Mouse (Mus musculus) urinary bladder, postnatal 14 days (tissue): Measurements from ENCODE around the gene Stom.

ENCODE experiments used
- DNase-seq: peaks from one replicate; pipeline ENCODE4 v3.0.0; 2021; ENCODE audit warnings: low spot score

Gene Stom

DNA sequence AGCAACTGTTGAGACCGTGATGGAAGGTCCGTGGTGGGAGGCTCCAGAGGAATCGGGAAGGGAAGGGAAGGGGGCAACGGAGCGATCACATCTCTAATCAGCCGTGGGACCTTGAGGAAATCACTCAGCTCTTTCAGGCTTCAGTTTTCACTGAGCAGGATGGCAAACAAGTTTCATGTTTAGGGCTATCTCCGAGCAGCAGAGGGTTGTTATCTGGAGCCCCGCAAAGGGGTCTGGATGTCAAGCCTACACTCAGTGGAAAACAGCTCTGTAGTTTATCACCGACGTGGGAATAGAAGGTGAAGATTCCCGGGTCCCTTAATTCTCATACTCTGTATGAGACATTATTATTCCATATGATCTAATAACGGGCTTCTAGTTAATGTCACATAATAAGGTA, 18.4 kb downstream of the Stom start:
- DNase-seq, result no peak

DNA sequence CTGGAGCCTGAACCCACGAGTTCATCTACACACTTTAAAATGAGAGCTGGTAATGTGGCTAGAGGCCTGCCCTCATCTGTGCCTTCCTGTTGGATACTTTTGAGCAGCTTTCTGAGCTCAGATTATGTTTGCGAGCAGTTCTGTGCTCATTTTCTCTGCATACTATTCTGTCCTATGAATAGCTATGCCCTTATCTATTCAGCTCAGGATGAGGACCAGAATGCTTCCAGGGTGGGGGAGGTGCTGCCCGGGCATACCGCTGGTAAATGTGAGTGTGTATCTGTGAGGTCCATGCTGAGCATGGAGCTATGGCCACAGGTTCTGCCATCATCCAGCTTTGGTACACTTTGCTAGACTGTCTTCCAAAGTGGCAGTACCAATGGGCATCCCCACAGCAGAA, 19.2 kb downstream of the Stom start:
- DNase-seq, result no peak

DNA sequence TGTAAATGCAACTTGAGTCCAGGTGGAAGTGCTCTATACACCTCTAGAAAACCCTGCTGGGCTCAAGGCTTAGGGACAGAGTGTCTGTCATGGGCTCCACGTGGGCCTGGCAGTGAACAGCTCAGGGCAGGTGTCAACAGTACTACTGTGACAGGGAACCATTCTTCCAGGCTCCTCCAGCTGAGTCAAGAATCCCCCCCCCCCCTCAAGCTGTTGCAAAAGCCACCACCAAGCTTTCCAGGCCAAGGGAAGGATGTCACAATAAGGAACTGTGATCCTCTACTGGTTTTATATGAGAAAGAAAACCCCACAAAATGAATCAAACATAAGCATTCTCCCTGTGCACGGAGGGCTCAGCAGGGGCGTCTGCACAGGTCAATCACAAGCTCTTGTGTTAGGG, 22.5 kb downstream of the Stom start:
- DNase-seq, result no peak

DNA sequence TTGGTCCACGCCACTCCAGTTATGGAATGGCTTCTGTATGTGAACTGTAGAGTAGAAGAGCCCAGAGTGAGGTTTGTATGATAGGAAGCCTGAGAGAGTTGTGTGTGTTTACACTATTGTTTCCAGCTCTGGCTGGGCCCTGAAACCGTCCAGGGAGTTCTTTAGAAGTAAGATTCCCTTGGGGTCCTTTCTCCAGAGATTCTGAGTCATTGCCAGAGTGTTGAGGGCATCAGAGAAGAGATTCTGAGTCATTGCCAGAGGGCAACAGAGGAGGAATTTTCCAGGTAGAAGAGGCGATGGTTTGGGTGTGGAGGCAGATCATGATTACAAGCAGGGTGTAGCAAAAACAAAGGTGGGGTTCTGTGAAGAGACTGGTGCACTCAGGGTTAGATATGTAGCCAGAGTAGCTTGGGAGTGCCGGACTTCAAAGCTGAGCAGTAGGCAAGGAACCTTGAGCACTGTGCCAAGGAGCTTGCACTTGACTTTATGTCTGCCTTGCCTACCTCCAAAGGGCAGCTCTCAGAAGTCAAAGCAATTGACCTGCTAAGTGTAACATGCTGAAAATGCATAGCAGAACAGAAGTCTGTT, 26.8 kb downstream of the Stom start:
- DNase-seq, result no peak

DNA sequence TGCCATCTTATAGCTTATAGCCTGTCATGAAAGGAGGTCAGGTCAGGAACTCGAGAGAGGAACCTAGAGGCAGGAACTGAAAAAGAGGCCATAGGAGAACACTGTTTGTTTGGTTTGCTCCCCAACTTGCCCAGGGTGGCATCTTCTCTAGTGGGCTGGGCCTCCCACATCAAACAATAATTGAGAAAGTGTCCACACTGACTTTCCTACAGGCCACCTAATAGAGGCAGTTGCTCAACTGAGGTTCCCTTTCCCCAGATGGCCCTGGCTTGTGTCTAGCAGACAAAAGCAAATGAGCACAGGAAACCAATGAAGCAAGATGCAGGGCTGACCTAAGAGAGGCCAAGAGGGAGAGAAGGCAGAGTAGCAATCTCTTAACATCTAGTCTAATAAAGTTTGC, 28.6 kb downstream of the Stom start:
- DNase-seq, result no peak

DNA sequence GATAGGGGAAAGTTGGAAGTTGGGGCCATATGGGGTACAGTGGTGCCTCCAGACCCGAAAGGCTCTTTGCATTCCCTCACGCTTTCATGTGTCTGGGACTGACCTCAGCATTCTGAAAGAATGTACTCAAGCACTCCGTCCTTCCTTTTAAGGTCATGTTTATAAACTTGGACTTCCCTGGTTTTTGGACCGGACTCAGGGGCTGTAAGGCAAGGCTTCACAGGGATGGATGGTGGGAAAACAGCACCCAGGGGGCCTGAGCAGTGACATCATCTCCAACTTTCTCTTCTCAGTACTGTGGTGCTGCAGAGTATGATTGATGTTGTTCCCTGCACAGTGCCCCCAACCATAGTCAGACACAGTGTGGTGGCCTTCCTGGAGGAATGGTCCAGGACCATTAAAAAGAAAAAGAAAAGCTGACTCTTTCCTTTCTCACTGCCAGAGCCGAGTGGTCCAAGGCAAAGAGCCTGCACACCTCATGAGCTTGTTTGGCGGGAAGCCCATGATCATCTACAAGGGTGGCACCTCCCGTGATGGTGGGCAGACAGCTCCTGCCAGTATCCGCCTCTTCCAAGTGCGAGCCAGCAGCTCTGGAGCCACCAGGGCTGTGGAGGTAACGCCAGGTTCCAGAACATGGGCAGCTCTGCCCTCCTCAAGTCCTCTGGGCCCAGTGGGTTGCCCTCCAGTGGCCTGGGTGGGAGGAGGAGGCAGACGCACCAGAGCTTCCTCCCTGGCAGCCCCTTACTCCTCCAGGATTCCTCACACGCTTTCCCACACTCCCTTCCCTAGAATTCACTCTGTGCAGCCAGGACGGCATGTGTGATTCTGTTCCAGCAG, 34.5 kb downstream of the Stom start:
- DNase-seq, result no peak

DNA sequence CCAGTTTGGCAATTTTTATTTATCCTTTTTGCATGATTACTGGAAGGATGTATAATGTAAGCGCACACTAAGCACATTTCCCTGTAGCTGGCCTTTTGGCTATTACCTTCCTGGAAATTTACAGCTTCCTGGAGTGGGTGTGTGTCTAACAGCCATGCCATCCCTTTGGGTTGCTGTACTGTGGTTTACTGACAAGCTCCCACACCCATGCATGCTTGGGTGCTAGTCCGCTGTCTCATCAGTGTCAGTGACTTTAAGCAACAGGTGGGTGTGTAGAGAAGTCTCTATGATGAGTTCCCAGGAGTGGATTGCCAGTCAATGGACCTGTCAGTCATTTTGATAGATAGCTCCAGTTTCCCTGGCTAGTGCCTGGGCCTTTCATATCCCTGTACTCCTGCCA, 37.3 kb downstream of the Stom start:
- no peak for DNase-seq

DNA sequence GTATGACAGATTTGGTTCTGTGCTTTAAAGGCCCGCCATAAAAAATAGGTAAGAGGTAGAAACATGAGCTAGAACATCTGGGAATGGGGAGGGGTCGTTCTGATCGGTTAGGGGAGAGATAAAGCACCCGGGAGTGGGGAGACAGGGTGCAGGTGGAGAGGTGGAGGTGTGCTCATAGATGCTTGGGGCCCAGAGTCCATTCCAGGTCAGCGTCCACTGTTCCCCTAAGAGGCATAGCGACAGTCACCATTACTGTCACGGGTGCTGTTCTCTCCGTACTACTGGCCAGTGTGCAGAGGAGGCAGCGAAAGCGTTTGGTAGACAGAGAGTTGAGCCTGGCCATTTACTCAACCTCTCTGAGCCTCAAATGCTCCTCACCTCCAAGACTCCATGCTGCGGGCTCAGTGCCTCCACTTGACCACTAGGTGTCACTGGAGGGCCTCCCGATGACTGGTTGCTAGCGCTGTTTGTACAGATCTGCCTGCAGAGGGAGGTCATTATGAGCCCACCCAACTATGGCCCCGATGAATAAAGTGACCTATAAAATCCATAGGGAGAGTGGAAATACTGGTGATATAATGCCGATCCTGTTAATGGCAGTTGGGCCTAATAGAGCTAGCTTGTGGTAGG, 39.0 kb downstream of the Stom start:
- DNase-seq, result peak; percentile 79

DNA sequence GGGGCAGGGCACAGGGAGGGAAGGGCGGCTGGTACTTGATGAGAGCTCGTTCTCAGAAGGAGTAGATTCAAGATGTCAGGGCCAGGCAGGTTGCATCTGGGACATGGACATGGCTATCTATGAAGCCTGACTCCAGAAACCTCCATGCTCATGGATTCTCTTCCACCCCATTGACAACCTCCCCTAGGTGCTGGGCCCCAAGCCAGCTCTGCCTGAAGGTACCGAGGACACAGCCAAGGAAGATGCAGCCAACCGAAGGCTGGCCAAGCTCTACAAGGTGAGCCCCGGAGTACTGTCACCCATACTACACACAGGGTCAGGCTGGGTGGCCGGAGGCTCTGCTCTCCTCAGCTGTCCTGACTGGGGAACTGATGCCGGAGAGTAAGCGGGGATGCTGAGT, 43.5 kb downstream of the Stom start:
- DNase-seq, result no peak

DNA sequence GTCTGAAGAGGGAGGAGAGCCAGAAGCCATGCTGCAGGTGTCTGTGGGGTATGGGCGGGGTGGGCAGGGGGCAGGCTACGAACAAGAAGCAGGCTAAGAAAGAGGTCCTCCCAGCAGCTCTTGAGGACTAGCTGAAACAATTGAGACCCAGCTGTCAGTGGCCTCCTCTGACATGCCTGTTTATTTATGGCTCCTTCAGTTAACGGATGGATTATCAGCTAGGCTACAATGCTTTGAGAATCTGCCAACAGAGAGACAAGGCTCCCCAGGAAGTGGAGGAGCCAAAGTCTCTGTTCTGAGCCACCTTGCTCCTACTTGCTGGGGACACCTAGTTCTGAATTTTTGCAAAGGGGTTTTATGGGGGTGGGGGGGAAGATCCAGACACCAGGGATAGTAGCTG, 44.1 kb downstream of the Stom start:
- no peak for DNase-seq

DNA sequence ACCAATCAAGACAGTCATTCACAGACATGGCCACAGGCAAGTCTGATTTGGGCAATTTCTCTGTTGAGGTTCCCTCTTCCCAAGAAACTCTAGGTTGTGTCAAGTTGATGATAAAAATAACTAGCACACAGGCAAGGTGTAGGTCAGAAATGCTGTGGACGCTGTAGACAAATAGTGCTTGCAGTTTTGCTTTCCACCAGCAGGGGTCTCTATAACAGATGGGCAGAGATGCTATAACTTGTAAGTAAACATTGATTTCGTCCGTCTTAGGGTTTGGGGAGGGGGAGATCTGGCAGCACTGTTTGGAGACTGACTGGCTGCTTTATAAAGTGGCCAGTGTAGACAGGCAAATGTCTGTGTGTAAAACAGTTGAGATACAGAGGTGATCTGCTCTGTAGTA, 44.9 kb downstream of the Stom start:
- peak; percentile 72 for DNase-seq

DNA sequence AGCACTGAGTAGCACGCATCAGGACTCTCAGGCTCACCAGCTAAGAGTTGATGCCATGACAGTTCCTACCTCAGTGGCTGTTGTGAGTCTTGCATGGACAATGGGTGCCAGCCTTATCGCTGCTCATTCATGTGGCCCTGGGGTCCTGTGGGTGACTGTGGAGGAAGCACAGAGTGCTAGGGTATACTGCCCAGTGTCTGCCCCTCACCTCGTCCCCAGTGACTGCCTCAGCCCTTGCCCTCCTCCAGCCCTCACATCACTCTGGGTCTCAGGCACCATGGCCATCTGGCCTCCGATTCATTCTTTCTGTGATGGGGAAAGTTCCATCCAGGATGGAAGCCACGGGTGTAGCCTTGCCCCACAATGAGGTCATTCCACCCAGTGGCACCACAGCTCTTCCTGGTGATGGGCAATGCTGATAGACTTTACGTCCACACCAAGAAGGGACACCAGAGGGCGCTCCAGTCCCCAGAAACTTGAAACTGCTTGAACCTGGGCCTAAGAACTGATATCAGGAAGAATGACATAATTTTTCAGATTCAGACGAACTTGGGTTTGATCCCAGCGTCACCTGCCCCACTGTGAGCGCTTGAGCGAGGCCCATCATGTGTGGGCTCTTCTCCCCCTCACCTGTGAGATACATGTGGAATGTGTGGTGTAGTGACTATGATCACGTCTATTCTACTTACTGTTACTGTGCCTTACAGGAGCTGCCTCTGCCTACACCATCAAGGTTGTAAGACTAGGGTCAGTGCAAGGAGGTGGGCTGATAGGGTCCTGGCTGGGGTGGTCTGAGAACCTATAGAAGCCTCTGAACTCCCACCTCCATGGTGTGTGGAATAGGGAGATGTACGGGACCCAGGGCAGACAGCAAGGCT, 47.8 kb downstream of the Stom start:
- DNase-seq, result peak; percentile 86

DNA sequence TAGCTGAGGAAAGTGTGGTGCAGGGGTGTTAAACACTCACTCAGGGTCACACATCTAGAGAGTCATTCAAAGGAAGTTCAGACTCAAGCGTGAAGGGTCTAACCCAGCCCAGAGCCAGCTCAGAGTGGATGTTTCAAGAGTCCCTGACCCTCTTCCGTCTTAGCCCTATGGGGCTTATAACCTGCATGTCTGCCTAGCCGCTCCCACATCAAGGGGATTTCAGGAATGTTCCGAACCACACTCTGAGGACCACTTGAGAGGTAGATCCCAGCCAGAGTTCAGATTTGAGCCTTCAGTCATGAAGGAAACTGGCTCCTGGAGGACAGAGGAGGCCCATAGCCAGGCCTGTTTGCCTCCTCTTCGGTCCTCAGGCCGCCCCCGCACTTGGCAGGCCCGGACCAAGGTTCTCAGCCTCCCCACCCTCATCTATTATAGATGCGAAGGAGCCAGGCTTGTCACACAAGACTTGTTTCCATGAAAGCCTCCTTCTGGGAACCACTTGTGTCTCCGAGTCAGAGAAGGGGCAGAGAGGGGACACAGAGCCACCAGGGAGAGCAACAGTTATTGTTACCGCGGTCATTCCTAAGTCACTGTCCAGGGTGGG, 49.7 kb downstream of the Stom start:
- DNase-seq, result no peak

DNA sequence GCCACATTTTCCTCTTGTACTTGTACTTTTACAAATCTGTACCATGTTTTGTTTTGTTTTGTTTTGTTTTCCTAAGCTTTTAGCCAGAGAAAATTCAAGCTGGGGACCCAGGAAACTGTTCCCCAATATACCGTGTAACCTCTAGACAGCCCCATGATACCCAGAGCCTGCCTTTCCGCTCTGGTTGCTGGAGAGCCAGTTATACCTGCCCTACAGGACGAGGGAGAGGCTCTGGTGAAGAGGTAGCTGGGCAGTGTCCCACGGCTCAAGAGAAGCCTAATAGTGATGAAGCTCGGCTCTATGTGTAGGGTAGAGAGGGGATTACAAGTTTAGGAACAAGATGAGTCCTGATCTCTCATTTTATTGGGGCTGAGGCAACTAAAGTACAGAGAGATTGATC, 51.6 kb downstream of the Stom start:
- peak; percentile 62 for DNase-seq

DNA sequence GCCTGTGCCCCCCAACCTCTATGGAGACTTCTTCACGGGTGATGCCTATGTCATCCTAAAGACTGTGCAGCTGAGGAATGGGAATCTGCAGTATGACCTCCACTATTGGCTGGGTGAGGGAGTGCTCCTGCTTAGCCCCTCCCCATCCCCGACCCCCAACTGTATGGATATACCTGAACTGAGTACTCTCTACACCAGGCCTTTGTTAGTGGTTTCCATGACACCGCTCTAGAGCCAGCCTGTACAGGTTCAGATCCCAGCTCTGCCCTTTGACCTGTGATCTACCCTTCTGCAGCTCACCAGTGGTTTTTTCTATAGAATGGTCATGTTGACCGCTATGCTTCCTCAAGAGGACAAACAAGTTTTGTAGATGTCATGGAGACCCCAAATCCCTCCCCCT, 52.8 kb downstream of the Stom start:
- no peak for DNase-seq

DNA sequence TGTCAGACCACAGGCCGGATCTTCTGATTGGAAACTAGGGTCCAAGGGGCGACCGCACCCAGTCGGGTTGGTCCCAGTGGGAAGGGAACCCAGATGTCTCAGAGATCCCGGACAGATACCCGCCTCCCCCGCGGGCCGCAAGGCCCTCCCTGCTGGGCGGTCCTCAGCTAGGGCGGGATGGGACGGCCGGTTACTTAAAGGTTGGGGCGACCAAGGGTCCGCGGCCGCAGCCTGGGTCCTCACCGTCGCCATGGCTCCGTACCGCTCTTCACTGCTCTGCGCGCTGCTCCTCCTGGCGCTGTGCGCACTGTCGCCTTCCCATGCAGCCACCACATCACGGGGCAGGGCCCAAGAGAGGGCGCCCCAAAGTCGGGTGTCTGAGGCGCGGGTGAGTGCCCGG, 54.6 kb downstream of the Stom start:
- DNase-seq, result peak; percentile 77

DNA sequence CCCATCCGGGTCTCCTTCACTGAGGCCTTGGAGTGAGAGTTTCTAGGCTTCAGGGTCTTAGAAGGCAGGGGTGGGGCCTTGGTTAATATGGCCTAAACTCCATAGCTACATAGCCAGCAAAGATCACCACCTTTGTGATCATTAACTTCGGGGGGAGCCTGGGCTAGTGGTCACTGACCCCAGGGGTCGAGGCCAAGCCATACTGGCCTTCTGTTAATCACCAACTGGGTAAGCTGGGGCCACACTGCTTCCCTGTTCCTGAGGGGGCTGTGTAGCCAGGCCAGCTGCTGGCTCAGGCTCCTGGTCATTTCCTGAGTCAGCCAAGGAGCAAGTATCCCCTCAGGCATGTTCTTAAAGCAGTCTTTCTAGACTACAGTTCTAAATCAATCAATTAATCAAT, 56.8 kb downstream of the Stom start:
- no peak for DNase-seq

DNA sequence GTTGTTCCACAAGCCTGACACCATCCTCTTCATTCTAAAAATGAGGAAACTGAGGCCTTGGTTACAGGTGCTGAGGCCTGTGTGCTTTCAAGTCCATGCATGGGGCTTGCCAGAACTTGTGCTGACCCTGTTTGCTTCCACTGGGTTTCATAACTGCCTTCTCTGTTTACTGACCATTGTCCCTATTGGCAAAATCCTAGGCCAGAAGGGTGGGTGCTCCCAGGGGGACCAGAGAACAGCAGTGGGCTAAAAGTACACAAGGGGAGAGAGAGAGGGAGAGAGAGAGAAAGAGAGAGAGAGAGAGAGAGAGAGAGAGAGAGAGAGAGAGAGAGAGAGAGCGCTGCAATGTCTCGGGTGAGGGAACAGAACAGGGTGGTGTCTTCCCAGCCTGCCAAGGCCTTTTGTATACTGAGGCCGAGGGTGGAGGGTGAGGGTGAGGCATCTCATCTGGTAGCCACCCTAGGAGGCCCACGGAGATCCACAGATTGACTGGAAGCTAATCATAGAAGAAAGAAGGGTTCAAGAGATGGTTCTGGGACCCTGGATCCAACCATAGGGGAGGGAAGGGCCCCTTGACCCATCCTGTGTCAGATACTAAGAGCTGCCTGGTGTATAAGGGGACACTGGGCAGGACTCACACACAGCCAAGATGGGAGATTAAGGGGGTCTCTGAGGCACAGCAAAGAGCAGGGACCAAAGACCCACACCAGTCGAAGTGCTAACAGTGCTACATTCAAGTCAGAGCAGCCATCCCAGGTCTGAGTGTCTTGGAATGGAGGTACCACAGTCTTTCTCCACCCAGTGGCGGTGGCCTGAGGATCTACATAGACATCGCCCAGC, 58.2 kb downstream of the Stom start:
- DNase-seq, result peak; percentile 63

DNA sequence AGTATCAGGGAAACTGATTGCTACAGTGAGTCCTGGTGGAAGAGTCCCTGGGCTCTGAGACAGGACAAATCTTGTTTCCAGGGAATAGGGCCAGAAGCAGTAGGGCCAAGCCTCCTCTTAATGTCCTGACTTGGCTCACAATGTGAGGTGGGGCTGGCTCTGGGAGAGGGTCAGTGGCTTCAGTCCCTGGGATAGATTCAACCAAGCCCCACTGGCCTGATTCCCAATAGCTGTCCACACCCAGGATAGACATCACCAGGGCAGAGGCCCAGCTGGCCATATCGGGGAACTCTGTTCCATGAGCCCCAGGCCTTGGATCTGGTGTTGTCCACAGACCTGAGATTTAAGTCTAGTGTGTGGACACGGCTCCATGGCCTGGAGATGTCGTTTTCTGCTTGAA, 59.1 kb downstream of the Stom start:
- DNase-seq, result peak; percentile 85

DNA sequence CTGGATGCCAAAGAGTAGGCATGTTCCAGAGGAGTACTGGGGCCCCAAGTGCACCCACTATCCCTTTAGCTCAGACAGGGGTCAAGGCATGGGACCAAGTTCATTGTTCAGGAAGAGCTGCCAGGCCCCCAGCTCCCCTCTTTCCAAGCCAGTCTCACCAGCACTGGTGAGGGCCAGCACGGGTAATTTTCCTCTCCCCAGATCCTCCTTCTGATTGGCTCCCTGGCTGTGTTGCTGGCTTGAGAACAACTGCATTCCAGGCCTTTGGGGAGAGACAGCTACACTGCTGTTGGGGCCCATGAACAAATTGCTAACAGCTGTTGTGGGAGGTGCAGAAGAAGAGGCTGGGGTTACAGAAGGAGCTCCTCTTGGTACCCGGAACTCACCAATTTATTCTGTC, 63.2 kb downstream of the Stom start:
- DNase-seq, result peak; percentile 57

DNA sequence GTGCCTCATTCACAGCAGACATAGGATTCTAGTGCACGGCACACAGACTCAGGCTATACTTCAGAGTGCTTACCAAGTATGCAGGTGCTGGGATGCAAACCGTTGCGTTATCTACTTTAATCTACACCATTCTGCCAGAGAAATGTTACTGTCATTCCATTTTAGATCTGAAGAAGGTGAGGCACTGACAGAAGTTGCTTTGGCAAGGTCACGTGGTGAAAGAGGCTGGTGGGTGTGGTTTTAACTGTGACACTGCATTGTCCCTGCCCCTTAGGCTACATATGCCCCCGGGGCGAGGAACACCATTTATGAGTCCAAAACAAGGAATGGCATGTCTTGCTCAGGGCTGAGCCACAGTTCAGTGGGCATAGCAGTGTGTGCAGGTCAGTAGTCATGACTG, 63.9 kb downstream of the Stom start:
- no peak for DNase-seq
